Mouse (Mus musculus) thymus, adult 2 months (tissue): Measurements from ENCODE around the gene Gm10260.

Source experiments
- CTCF ChIP-seq: fragments of 200-500 bp; IDR thresholded peaks from 2 replicates; pipeline ENCODE4 v1.5.1; 2012; ENCODE audit warnings: mild to moderate bottlenecking, control low read depth, low read length, moderate library complexity, borderline replicate concordance; ENCODE audit not compliant: control insufficient read depth, poor library complexity, insufficient read depth; ENCODE audit errors: extremely low read depth
- POLR2A ChIP-seq: fragments of 200-500 bp; IDR thresholded peaks from 2 replicates; pipeline ENCODE4 v1.6.1; 2012; ENCODE audit warnings: mild to moderate bottlenecking, low read length, control low read depth, moderate library complexity; ENCODE audit not compliant: control insufficient read depth, poor library complexity, insufficient read depth; ENCODE audit errors: extremely low read depth

DNA sequence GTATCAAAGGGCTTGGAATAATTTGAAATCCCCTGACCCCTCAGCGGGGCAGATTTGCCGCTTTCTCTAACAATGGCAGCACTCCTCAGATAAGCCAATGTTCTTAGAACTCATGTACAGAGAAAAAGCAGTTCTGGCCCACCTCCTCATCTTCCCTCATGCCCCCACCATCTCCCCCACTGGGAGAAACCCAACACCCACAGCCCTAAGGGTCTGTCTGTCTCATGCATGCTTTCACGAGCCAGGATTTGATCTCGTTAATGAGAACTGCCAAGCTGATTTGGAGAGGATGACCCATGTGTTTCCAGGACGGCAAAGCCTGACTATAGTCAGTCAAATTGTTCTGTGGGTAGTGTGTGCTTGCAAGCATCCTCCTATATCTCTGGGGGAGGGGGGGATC lies 37.0 kb upstream of the Gm10260 start:
- TF ChIP-seq CTCF (no peak), POLR2A (no peak)
